Mouse (Mus musculus): Measurements from ENCODE around the gene Tango6. TPM values are rescaled to one million over a fixed set of nuclear protein-coding genes. Genes with fewer than 3 reads are reported as not detected.

Gene Tango6
- polyA plus RNA-seq, 1 experiment, result 2.5 TPM

- Histone ChIP-seq H3K27ac (replicated peaks; ENCODE audit: low read depth, low read length) (no peak overlapping the region), H3K4me3 (ENCODE audit: insufficient read depth, low read depth, low read length) (no peak overlapping the region), H3K4me1 (ENCODE audit: control insufficient read depth, insufficient read depth, insufficient read length, low read length) (peaks cover 9% of the 10 kb centered on the region)
Observed at GRCm38 (mm10) chr8:106805859-106806258, 123.0 kb downstream of the Tango6 start.

- H3K4me3 ChIP-seq (ENCODE audit: insufficient read depth, low read depth, low read length), result no peak overlapping the region
- no peaks in the 10 kb centered on the region for H3K4me1 ChIP-seq (ENCODE audit: control insufficient read depth, insufficient read depth, insufficient read length, low read length)
- H3K27ac ChIP-seq (replicated peaks; ENCODE audit: low read depth, low read length), result no peak overlapping the region
Observed at GRCm38 (mm10) chr8:106807461-106807860, 124.6 kb downstream of the Tango6 start.

- no peaks in the 10 kb centered on the region for H3K4me1 ChIP-seq (ENCODE audit: control insufficient read depth, insufficient read depth, insufficient read length, low read length)
- H3K27ac ChIP-seq (replicated peaks; ENCODE audit: low read depth, low read length), result no peak overlapping the region
- H3K4me3 ChIP-seq (ENCODE audit: insufficient read depth, low read depth, low read length), result no peak overlapping the region
Observed at GRCm38 (mm10) chr8:106809726-106810125, 126.9 kb downstream of the Tango6 start.

DNA sequence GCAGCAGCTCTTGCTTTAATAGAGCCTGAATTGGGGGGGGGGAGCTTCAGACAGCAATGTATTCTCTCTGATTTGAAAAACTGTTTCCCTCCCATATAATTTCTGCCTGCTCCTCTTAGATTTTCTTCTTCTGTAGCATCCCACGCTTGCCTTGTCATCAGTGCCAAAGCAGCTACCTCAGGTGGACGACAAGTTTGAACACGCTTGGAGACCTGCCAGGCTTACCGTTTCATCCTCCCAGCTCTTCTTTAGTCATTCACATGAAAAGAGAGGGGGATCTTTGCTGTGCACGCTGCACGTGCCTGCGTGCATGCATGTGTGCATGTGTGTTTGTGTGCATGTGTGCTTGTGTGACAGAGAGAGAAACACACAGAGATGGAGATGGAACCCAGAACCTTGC lies 127.5 kb downstream of the Tango6 start:
- no peaks in the 10 kb centered on the region for H3K4me1 ChIP-seq (ENCODE audit: control insufficient read depth, insufficient read depth, insufficient read length, low read length)
- no peak overlapping the region for H3K4me3 ChIP-seq (ENCODE audit: insufficient read depth, low read depth, low read length)
- H3K27ac ChIP-seq (replicated peaks; ENCODE audit: low read depth, low read length), result no peak overlapping the region

GRCm38 (mm10) chr8:106812560-106812959 lies 129.7 kb downstream of the Tango6 start:
- Histone ChIP-seq H3K27ac (replicated peaks; ENCODE audit: low read depth, low read length) (no peak overlapping the region), H3K4me3 (ENCODE audit: insufficient read depth, low read depth, low read length) (no peak overlapping the region), H3K4me1 (ENCODE audit: control insufficient read depth, insufficient read depth, insufficient read length, low read length) (no peaks in the 10 kb centered on the region)

DNA sequence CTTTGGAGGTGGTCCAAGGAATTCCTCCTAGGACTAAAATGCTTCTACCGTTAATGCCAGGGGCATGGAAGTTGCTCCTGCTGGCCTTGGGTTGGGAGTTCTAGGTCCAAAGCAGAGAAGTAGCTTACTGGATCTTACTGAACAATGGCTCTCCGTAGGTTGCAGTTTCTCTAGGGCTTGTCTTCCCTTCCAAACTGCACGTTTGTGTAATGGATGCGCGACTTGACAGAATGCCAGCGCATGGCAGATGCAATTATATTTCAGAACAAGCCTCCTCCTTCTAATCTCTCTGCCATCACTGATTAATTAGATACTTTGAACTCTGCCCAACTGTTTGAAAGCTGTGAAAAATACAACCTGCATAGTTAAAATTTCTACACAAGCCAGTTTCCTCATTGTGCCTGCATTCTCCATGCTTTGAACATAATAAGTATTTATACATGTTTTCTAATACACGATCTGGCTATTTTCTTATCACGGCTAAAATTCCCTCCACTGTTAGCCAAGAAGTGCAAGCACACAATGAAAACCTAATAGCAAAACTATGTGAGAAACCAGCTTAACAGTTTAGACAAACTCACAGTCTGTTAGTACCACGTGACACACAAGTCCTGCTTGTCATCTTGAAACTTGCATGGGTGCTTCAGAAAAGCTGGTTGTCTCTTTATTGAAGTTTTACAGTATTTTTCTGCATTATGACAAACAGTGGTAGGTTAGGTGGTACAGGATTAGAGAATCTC lies 133.7 kb downstream of the Tango6 start:
- Histone ChIP-seq H3K4me1 (ENCODE audit: control insufficient read depth, insufficient read depth, insufficient read length, low read length) (no peaks in the 10 kb centered on the region), H3K27ac (replicated peaks; ENCODE audit: low read depth, low read length) (no peak overlapping the region), H3K4me3 (ENCODE audit: insufficient read depth, low read depth, low read length) (no peak overlapping the region)

GRCm38 (mm10) chr8:106817171-106817545 lies 134.3 kb downstream of the Tango6 start:
- no peak overlapping the region for H3K27ac ChIP-seq (replicated peaks; ENCODE audit: low read depth, low read length)
- no peak overlapping the region for H3K4me3 ChIP-seq (ENCODE audit: insufficient read depth, low read depth, low read length)
- no peaks in the 10 kb centered on the region for H3K4me1 ChIP-seq (ENCODE audit: control insufficient read depth, insufficient read depth, insufficient read length, low read length)

GRCm38 (mm10) chr8:106818626-106819515 lies 136.0 kb downstream of the Tango6 start:
- Histone ChIP-seq H3K27ac (replicated peaks; ENCODE audit: low read depth, low read length) (no peak overlapping the region), H3K4me1 (ENCODE audit: control insufficient read depth, insufficient read depth, insufficient read length, low read length) (no peaks in the 10 kb centered on the region), H3K4me3 (ENCODE audit: insufficient read depth, low read depth, low read length) (no peak overlapping the region)

GRCm38 (mm10) chr8:106819581-106819980 lies 136.7 kb downstream of the Tango6 start:
- Histone ChIP-seq H3K4me3 (ENCODE audit: insufficient read depth, low read depth, low read length) (no peak overlapping the region), H3K4me1 (ENCODE audit: control insufficient read depth, insufficient read depth, insufficient read length, low read length) (no peaks in the 10 kb centered on the region), H3K27ac (replicated peaks; ENCODE audit: low read depth, low read length) (no peak overlapping the region)

- Histone ChIP-seq H3K4me3 (ENCODE audit: insufficient read depth, low read depth, low read length) (no peak overlapping the region), H3K27ac (replicated peaks; ENCODE audit: low read depth, low read length) (no peak overlapping the region), H3K4me1 (ENCODE audit: control insufficient read depth, insufficient read depth, insufficient read length, low read length) (no peaks in the 10 kb centered on the region)
Observed at GRCm38 (mm10) chr8:106820553-106821515, 138.0 kb downstream of the Tango6 start.

- no peak overlapping the region for H3K4me3 ChIP-seq (ENCODE audit: insufficient read depth, low read depth, low read length)
- H3K4me1 ChIP-seq (ENCODE audit: control insufficient read depth, insufficient read depth, insufficient read length, low read length), result no peaks in the 10 kb centered on the region
- no peak overlapping the region for H3K27ac ChIP-seq (replicated peaks; ENCODE audit: low read depth, low read length)
Observed at GRCm38 (mm10) chr8:106828921-106829320, 146.1 kb downstream of the Tango6 start.

- H3K4me3 ChIP-seq (ENCODE audit: insufficient read depth, low read depth, low read length), result no peak overlapping the region
- H3K4me1 ChIP-seq (ENCODE audit: control insufficient read depth, insufficient read depth, insufficient read length, low read length), result no peaks in the 10 kb centered on the region
- H3K27ac ChIP-seq (replicated peaks; ENCODE audit: low read depth, low read length), result no peak overlapping the region
Observed at GRCm38 (mm10) chr8:106829526-106830045, 146.7 kb downstream of the Tango6 start.

- peaks cover 3% of the 10 kb centered on the region; the same call in 1 of the 2 replicates for H3K4me1 ChIP-seq (ENCODE audit: control insufficient read depth, insufficient read depth, insufficient read length, low read length)
- no peak overlapping the region for H3K4me3 ChIP-seq (ENCODE audit: insufficient read depth, low read depth, low read length)
- H3K27ac ChIP-seq (replicated peaks; ENCODE audit: low read depth, low read length), result no peak overlapping the region
Observed at GRCm38 (mm10) chr8:106834899-106835298, 152.0 kb downstream of the Tango6 start.

DNA sequence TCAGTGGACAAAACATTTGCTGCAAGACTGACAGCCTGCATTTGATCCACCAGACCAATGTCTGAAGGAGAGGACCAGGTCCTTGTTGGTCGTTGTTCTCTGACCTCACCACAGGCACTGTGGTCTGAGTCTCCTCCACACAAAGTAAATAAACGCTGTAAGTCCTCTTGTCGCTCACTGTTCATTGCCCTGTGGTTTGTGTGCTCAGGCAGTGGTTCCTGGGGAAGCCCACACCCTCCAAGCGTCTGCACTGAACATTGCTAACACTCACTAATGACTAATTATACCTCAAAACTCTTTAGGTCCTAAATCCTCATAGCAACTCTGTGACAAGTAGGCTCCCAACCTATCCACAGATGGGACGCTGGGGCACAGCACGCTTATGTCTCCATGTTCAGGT lies 153.7 kb downstream of the Tango6 start:
- Histone ChIP-seq H3K4me3 (ENCODE audit: insufficient read depth, low read depth, low read length) (no peak overlapping the region), H3K27ac (replicated peaks; ENCODE audit: low read depth, low read length) (no peak overlapping the region), H3K4me1 (ENCODE audit: control insufficient read depth, insufficient read depth, insufficient read length, low read length) (peaks cover 6% of the 10 kb centered on the region; the same call in 1 of the 2 replicates)

Data from brown adipose tissue, adult 24 weeks (tissue).